Mouse (Mus musculus) liver, embryonic 12.5 days (tissue): Measurements from ENCODE around the gene Tm9sf4. TPM values are rescaled to one million over a fixed set of nuclear protein-coding genes. Genes with fewer than 3 reads are reported as not detected.

Source experiments
- ATAC-seq: fragments of 200-750 bp; cut with Nextera tagmentation; 2 replicates; pipeline ENCODE4 v1.8.0; 2017; ENCODE audit warnings: moderate number of reproducible peaks, mild to moderate bottlenecking, moderate library complexity
- H3K27ac ChIP-seq: fragments of 300-500 bp; sonication (generic); 2 replicates; pipeline ENCODE4 v1.5.1; 2016; ENCODE audit warnings: mild to moderate bottlenecking
- H3K27me3 ChIP-seq: fragments of 300-500 bp; sonication (generic); replicated peaks from 2 replicates; pipeline ENCODE4 v1.6.1; 2016; ENCODE audit warnings: mild to moderate bottlenecking, moderate library complexity
- H3K36me3 ChIP-seq: fragments of 300-500 bp; sonication (generic); 2 replicates; pipeline ENCODE4 v1.6.1; 2016; ENCODE audit warnings: mild to moderate bottlenecking, moderate library complexity
- H3K4me1 ChIP-seq: fragments of 300-500 bp; sonication (generic); 2 replicates; pipeline ENCODE4 v1.6.1; 2016
- H3K4me2 ChIP-seq: fragments of 300-500 bp; sonication (generic); 2 replicates; pipeline ENCODE4 v1.6.1; 2016; ENCODE audit warnings: mild to moderate bottlenecking, moderate library complexity
- H3K4me3 ChIP-seq: fragments of 300-500 bp; sonication (generic); 2 replicates; pipeline ENCODE4 v1.5.1; 2016; ENCODE audit warnings: mild to moderate bottlenecking, moderate library complexity
- H3K9ac ChIP-seq: fragments of 300-500 bp; sonication (generic); 2 replicates; pipeline ENCODE4 v1.6.1; 2016; ENCODE audit warnings: mild to moderate bottlenecking, moderate library complexity
- H3K9me3 ChIP-seq: fragments of 300-500 bp; sonication (generic); replicated peaks from 2 replicates; pipeline ENCODE4 v1.6.1; 2016; ENCODE audit warnings: mild to moderate bottlenecking, moderate library complexity
- WGBS: fragments of 180-500 bp; shearing (Covaris S2); methylation state at CpG from one replicate; pipeline ENCODE4 v1.1.7; 2016; ENCODE audit not compliant: insufficient replicate concordance; 5-methylcytosine and 5-hydroxymethylcytosine counted together
- polyA plus RNA-seq: library from polyadenylated mRNA; unstranded; fragments of >200 nt; fragmentation: Nextera tagmentation; extraction: Ambion mirVana; gene quantifications from 2 replicates; pipeline ENCODE4 v1.2.1, GENCODE M21; 2016

Gene Tm9sf4
- polyA plus RNA-seq, 1 experiment from 2014 or later: 44.8 TPM

- H3K4me3 ChIP-seq: peak overlapping the region; percentile 38
- H3K9ac ChIP-seq: peak overlapping the region; percentile 63
- H3K4me1 ChIP-seq: peaks cover 87% of the 10 kb centered on the region
- ATAC-seq: peak; percentile 79
- H3K27ac ChIP-seq: peak overlapping the region; percentile 94
- peak overlapping the region; percentile 69 for H3K4me2 ChIP-seq
- H3K27me3 ChIP-seq: no peaks in the 10 kb centered on the region
- H3K36me3 ChIP-seq: peaks cover 8% of the 10 kb centered on the region
- no peaks in the 10 kb centered on the region for H3K9me3 ChIP-seq
These were observed 61.0 kb downstream of the Tm9sf4 start for GRCm38 (mm10) chr2:153222130-153222529.

GRCm38 (mm10) chr2:153222566-153222965 is 61.5 kb downstream of the Tm9sf4 start:
- WGBS: 64% methylated on average over 2 of the region's 2 CpGs
- H3K9ac ChIP-seq: peak overlapping the region; percentile 63

GRCm38 (mm10) chr2:153224946-153225594 is 64.0 kb downstream of the Tm9sf4 start, which contains the start of gene Tspyl3:
Gene Tspyl3 (minus strand): TSS chr2:153225441.
- no peak for ATAC-seq
- Histone ChIP-seq H3K9ac (peak within 1 kb of the TSS; percentile 75), H3K4me3 (peak within 1 kb of the TSS; percentile 62), H3K4me2 (peak within 1 kb of the TSS; percentile 96), H3K4me1 (peaks cover 97% of the 10 kb centered on the region), H3K27me3 (no peaks in the 10 kb centered on the region), H3K9me3 (no peaks in the 10 kb centered on the region), H3K36me3 (peaks cover 34% of the 10 kb centered on the region), H3K27ac (peak within 1 kb of the TSS; percentile 86)
- 2% methylated on average over 31 of the region's 31 CpGs for WGBS

More at GRCm38 (mm10) chr2:153222566-153222965, 61.5 kb downstream of the Tm9sf4 start:
- peaks cover 91% of the 10 kb centered on the region for H3K4me1 ChIP-seq
- no peaks in the 10 kb centered on the region for H3K9me3 ChIP-seq
- H3K27ac ChIP-seq: peak overlapping the region; percentile 94
- ATAC-seq: no peak
- peaks cover 12% of the 10 kb centered on the region for H3K36me3 ChIP-seq
- no peaks in the 10 kb centered on the region for H3K27me3 ChIP-seq
- no peak overlapping the region for H3K4me3 ChIP-seq
- peak overlapping the region; percentile 69 for H3K4me2 ChIP-seq

GRCm38 (mm10) chr2:153225595-153225953 is 64.5 kb downstream of the Tm9sf4 start:
- ATAC-seq: peak; percentile 5; the same call in 1 of the 2 replicates
- no peaks in the 10 kb centered on the region for H3K27me3 ChIP-seq
- peaks cover 39% of the 10 kb centered on the region for H3K36me3 ChIP-seq
- H3K4me2 ChIP-seq: peak overlapping the region; percentile 96
- H3K4me1 ChIP-seq: peaks cover 97% of the 10 kb centered on the region
- H3K9ac ChIP-seq: peak overlapping the region; percentile 75
- peak overlapping the region; percentile 86 for H3K27ac ChIP-seq
- no peaks in the 10 kb centered on the region for H3K9me3 ChIP-seq
- 2% methylated on average over 3 of the region's 3 CpGs for WGBS
- H3K4me3 ChIP-seq: peak overlapping the region; percentile 62

GRCm38 (mm10) chr2:153227959-153228358 is 66.9 kb downstream of the Tm9sf4 start:
- peak; percentile 90 for ATAC-seq
- no peak overlapping the region for H3K9ac ChIP-seq
- H3K36me3 ChIP-seq: peaks cover 63% of the 10 kb centered on the region
- H3K4me2 ChIP-seq: peak overlapping the region; percentile 46
- WGBS: 17% methylated on average over 4 of the region's 4 CpGs
- no peak overlapping the region for H3K4me3 ChIP-seq
- H3K4me1 ChIP-seq: peaks cover 89% of the 10 kb centered on the region
- peak overlapping the region; percentile 88 for H3K27ac ChIP-seq
- no peaks in the 10 kb centered on the region for H3K9me3 ChIP-seq
- H3K27me3 ChIP-seq: no peaks in the 10 kb centered on the region

GRCm38 (mm10) chr2:153228523-153228922 is 67.4 kb downstream of the Tm9sf4 start:
- H3K36me3 ChIP-seq: peaks cover 68% of the 10 kb centered on the region
- H3K27ac ChIP-seq: peak overlapping the region; percentile 88
- H3K9ac ChIP-seq: peak overlapping the region; percentile 54
- ATAC-seq: no peak
- H3K4me2 ChIP-seq: peak overlapping the region; percentile 46
- H3K27me3 ChIP-seq: no peaks in the 10 kb centered on the region
- H3K4me1 ChIP-seq: peaks cover 83% of the 10 kb centered on the region
- no peak overlapping the region for H3K4me3 ChIP-seq
- WGBS: 76% methylated on average over 5 of the region's 5 CpGs
- H3K9me3 ChIP-seq: no peaks in the 10 kb centered on the region

GRCm38 (mm10) chr2:153237193-153237592 is 76.1 kb downstream of the Tm9sf4 start:
- H3K4me2 ChIP-seq: peak overlapping the region; percentile 84; the same call in 1 of the 2 replicates
- H3K27ac ChIP-seq: no peak overlapping the region
- ATAC-seq: no peak
- H3K9me3 ChIP-seq: no peaks in the 10 kb centered on the region
- no peaks in the 10 kb centered on the region for H3K27me3 ChIP-seq
- peaks cover 68% of the 10 kb centered on the region for H3K36me3 ChIP-seq
- no peak overlapping the region for H3K4me3 ChIP-seq
- no peak overlapping the region for H3K9ac ChIP-seq
- peaks cover 44% of the 10 kb centered on the region for H3K4me1 ChIP-seq
- WGBS: 76% methylated on average over 4 of the region's 4 CpGs

GRCm38 (mm10) chr2:153237891-153238290 is 76.8 kb downstream of the Tm9sf4 start:
- Histone ChIP-seq H3K36me3 (peaks cover 61% of the 10 kb centered on the region), H3K4me1 (peaks cover 50% of the 10 kb centered on the region), H3K27me3 (no peaks in the 10 kb centered on the region), H3K4me2 (peak overlapping the region; percentile 84), H3K9ac (peak overlapping the region; percentile 98), H3K4me3 (peak overlapping the region; percentile 82), H3K9me3 (no peaks in the 10 kb centered on the region), H3K27ac (peak overlapping the region; percentile 97)
- WGBS: 72% methylated on average over 4 of the region's 4 CpGs
- ATAC-seq: no peak

GRCm38 (mm10) chr2:153238406-153238805 is 77.3 kb downstream of the Tm9sf4 start:
- peak overlapping the region; percentile 82 for H3K4me3 ChIP-seq
- ATAC-seq: no peak
- WGBS: 61% methylated on average over 2 of the region's 2 CpGs
- peaks cover 55% of the 10 kb centered on the region for H3K4me1 ChIP-seq
- H3K4me2 ChIP-seq: peak overlapping the region; percentile 84
- H3K27me3 ChIP-seq: no peaks in the 10 kb centered on the region
- peak overlapping the region; percentile 97 for H3K27ac ChIP-seq
- H3K9me3 ChIP-seq: no peaks in the 10 kb centered on the region
- H3K9ac ChIP-seq: peak overlapping the region; percentile 98
- peaks cover 57% of the 10 kb centered on the region for H3K36me3 ChIP-seq

GRCm38 (mm10) chr2:153239021-153239859 is 78.1 kb downstream of the Tm9sf4 start:
- Histone ChIP-seq H3K9ac (peak overlapping the region; percentile 98), H3K27ac (peak overlapping the region; percentile 97), H3K4me3 (peak overlapping the region; percentile 82), H3K4me1 (peaks cover 59% of the 10 kb centered on the region), H3K9me3 (no peaks in the 10 kb centered on the region), H3K27me3 (no peaks in the 10 kb centered on the region), H3K4me2 (peak overlapping the region; percentile 84), H3K36me3 (peaks cover 54% of the 10 kb centered on the region)
- WGBS: 41% methylated on average over 7 of the region's 7 CpGs
- ATAC-seq: no peak

- H3K4me1 ChIP-seq: peaks cover 59% of the 10 kb centered on the region
- WGBS: 6% methylated on average over 16 of the region's 22 CpGs
- no peaks in the 10 kb centered on the region for H3K9me3 ChIP-seq
- peak overlapping the region; percentile 84 for H3K4me2 ChIP-seq
- H3K9ac ChIP-seq: peak overlapping the region; percentile 98
- ATAC-seq: no peak
- peak overlapping the region; percentile 82 for H3K4me3 ChIP-seq
- H3K27me3 ChIP-seq: no peaks in the 10 kb centered on the region
- peaks cover 52% of the 10 kb centered on the region for H3K36me3 ChIP-seq
- peak overlapping the region; percentile 97 for H3K27ac ChIP-seq
These were observed 78.9 kb downstream of the Tm9sf4 start for GRCm38 (mm10) chr2:153239860-153240480.
